Mouse (Mus musculus) heart, embryonic 16.5 days (tissue): ENCODE results near the gene Cyp19a1. TPM values are rescaled to one million over a fixed set of nuclear protein-coding genes. Genes with fewer than 3 reads are reported as not detected.

Source experiments
- ATAC-seq: fragments of 200-750 bp; cut with Nextera tagmentation; replicated peaks from 2 replicates; pipeline ENCODE4 v1.8.0; 2017; ENCODE audit warnings: moderate number of reproducible peaks; ENCODE audit not compliant: insufficient read depth, low FRiP score; ENCODE audit errors: extremely low read depth
- H3K27ac ChIP-seq: fragments of 300-500 bp; sonication (generic); 2 replicates; pipeline ENCODE4 v1.5.1; 2014; ENCODE audit warnings: mild to moderate bottlenecking, low read length, control low read depth, moderate library complexity
- H3K27me3 ChIP-seq: fragments of 300-500 bp; sonication (generic); 2 replicates; pipeline ENCODE4 v1.6.1; 2014; ENCODE audit warnings: low read length, mixed read lengths; ENCODE audit not compliant: control insufficient read depth, insufficient read depth
- H3K36me3 ChIP-seq: fragments of 300-500 bp; sonication (generic); 2 replicates; pipeline ENCODE4 v1.6.1; 2014; ENCODE audit not compliant: control insufficient read depth, insufficient read depth
- H3K4me1 ChIP-seq: fragments of 300-500 bp; sonication (generic); 2 replicates; pipeline ENCODE4 v1.6.1; 2014; ENCODE audit warnings: low read length, mixed read lengths; ENCODE audit not compliant: control insufficient read depth, insufficient read depth
- H3K4me2 ChIP-seq: fragments of 300-500 bp; sonication (generic); 2 replicates; pipeline ENCODE4 v1.6.1; 2014; ENCODE audit warnings: low read depth, mild to moderate bottlenecking, control low read depth, low read length
- H3K4me3 ChIP-seq: fragments of 300-500 bp; sonication (generic); 2 replicates; pipeline ENCODE4 v1.5.1; 2014; ENCODE audit warnings: mild to moderate bottlenecking, control low read depth, low read length
- H3K9ac ChIP-seq: fragments of 300-500 bp; sonication (generic); 2 replicates; pipeline ENCODE4 v1.6.1; 2014; ENCODE audit warnings: low read length, control low read depth
- H3K9me3 ChIP-seq: fragments of 300-500 bp; sonication (generic); replicated peaks from 2 replicates; pipeline ENCODE4 v1.6.1; 2016; ENCODE audit warnings: low read length; ENCODE audit not compliant: control insufficient read depth
- WGBS: fragments of 180-500 bp; shearing (Covaris S2); extraction: QIAGEN DNeasy Blood & Tissue Kit; methylation state at CpG from one replicate; pipeline ENCODE4 v1.1.7; 2014; 5-methylcytosine and 5-hydroxymethylcytosine counted together
- polyA plus RNA-seq: library from polyadenylated mRNA; unstranded; fragments of >200 nt; fragmentation: Nextera tagmentation; extraction: Ambion mirVana; gene quantifications from 2 replicates; pipeline ENCODE4 v1.2.1, GENCODE M21; 2015

Cyp19a1 gene
- polyA plus RNA-seq, 1 experiment from 2014 or later: not detected

DNA sequence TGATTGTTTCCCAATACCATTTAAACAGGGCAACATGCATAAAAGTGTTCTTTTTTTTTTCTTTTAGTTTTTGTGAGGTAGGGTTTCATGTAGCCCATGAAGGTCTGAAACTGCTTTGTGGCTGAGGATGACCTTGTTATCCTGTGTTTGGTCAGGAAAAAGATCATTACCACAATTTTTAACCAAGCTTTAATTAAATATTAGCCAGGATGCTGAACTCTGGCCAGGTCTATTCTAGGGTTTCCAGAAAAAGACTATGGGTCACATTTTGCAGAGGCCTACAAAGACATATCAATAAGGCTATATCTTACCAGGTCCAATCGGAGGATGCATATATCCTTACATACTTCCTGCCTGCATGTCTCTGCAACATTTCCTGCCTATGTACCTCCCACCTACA lies 128.7 kb downstream of the Cyp19a1 start:
- Histone ChIP-seq H3K4me2 (no peak overlapping the region), H3K4me1 (no peaks in the 10 kb centered on the region), H3K4me3 (no peak overlapping the region), H3K9me3 (no peaks in the 10 kb centered on the region), H3K27me3 (no peaks in the 10 kb centered on the region), H3K36me3 (no peaks in the 10 kb centered on the region), H3K27ac (no peak overlapping the region), H3K9ac (no peak overlapping the region)
- ATAC-seq: no peak
- 67% methylated on average over 1 of the region's 1 CpGs for WGBS

Other genes with a start within 250 kb of the Cyp19a1 start
- gene Tnfaip8l3, start 199.7 kb downstream of the Cyp19a1 start, polyA plus RNA-seq: 0.42 and 0.45 TPM in 2 replicates
- gene Gldn, start 18.4 kb upstream of the Cyp19a1 start, polyA plus RNA-seq: not detected in 2 replicates
- gene Dmxl2, start 233.5 kb upstream of the Cyp19a1 start, polyA plus RNA-seq: 6.2 and 6.6 TPM in 2 replicates